Mouse (Mus musculus) stomach, postnatal 0 days (tissue): Measurements from ENCODE around the gene Ush2a.

Source experiments
- CTCF ChIP-seq: IDR thresholded peaks from 2 replicates; pipeline ENCODE4 v1.5.1; 2016; ENCODE audit warnings: antibody characterized with exemption, low read depth, mild to moderate bottlenecking, moderate library complexity
- EP300 ChIP-seq: optimal IDR thresholded peaks from 2 replicates; pipeline ENCODE3; 2016; ENCODE audit warnings: antibody characterized with exemption

DNA sequence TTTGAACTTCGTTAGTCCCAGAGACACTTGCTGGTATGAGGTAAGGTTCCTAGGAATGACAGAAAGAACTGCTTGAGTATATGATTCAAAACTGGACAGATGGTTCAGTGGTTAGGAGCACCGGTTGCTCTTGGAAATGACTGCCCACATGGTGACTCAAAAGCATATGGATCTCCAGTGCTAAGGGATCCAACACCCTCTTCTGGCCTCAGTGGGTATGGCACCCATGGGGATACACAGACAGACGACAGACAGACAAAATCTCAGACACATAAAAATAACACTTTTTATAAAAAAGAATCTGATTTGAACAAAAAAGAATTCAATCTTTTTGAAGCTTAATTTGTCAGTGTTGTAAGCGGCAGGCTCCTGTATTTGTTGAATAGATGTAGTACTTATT, 446.4 kb downstream of the Ush2a start:
- peak; percentile 48 for TF ChIP-seq CTCF
- TF ChIP-seq EP300, result no peak
